ENCODE assay signal across 8 mouse cellular contexts in genomic region chr7:73539116-73539682, GRCm38 (mm10). TPM values are rescaled to one million over a fixed set of nuclear protein-coding genes. Genes with fewer than 3 reads are reported as not detected.
DNase-seq lines count a peak whose midpoint lies in the region; ATAC-seq and TF ChIP-seq lines count a peak whose summit lies in the region.

No protein-coding gene starts in this region.

- no peak for TF ChIP-seq CTCF in heart, postnatal 0 days (IDR thresholded peaks at IDR 0.05; ENCODE audit: low read depth)

- H3K27me3 ChIP-seq in heart, embryonic 13.5 days (replicated peaks), result no peaks in the 10 kb centered on the region
- no peaks in the 10 kb centered on the region for H3K27me3 ChIP-seq in heart, postnatal 0 days (ENCODE audit: control insufficient read depth, insufficient read depth, low read length)
- no peaks in the 10 kb centered on the region for H3K27me3 ChIP-seq in midbrain, embryonic 11.5 days (ENCODE audit: control insufficient read depth, insufficient read depth, low read length)

- peaks cover 26% of the 10 kb centered on the region for H3K36me3 ChIP-seq in heart, embryonic 13.5 days
- H3K36me3 ChIP-seq in heart, postnatal 0 days (replicated peaks; ENCODE audit: control insufficient read depth, insufficient read depth, low read length), result peaks cover 8% of the 10 kb centered on the region
- no peaks in the 10 kb centered on the region for H3K36me3 ChIP-seq in midbrain, embryonic 11.5 days (ENCODE audit: control insufficient read depth, insufficient read depth, low read length)

- no peak for ATAC-seq in heart, embryonic 13.5 days (ENCODE audit: extremely low read depth, insufficient number of reproducible peaks, low FRiP score, low TSS enrichment)
- ATAC-seq in heart, postnatal 0 days (ENCODE audit: insufficient read depth, low read depth), result no peak
- no peak for ATAC-seq in midbrain, embryonic 11.5 days (ENCODE audit: low FRiP score)
- no peak for ATAC-seq in activated CD4-positive, CD25-positive, alpha-beta regulatory T cell, adult 4 months

- H3K27ac ChIP-seq in heart, embryonic 13.5 days (replicated peaks), result peak overlapping the region; percentile 77
- H3K27ac ChIP-seq in heart, postnatal 0 days (ENCODE audit: low read depth), result peak overlapping the region; percentile 99
- no peak overlapping the region for H3K27ac ChIP-seq in midbrain, embryonic 11.5 days (ENCODE audit: low read depth, low read length)

- WGBS in heart, embryonic 13.5 days, result 19% methylated on average over 2 of the region's 2 CpGs
- 12% methylated on average over 2 of the region's 2 CpGs for whole genome bisulfite sequencing in heart, postnatal 0 days
- WGBS in midbrain, embryonic 11.5 days, result 33% methylated on average over 2 of the region's 2 CpGs

- H3K4me1 ChIP-seq in heart, embryonic 13.5 days, result peaks cover 32% of the 10 kb centered on the region
- H3K4me1 ChIP-seq in heart, postnatal 0 days (ENCODE audit: control insufficient read depth, insufficient read depth), result peaks cover 24% of the 10 kb centered on the region
- H3K4me1 ChIP-seq in midbrain, embryonic 11.5 days (ENCODE audit: control insufficient read depth, insufficient read depth, low read length), result peaks cover 6% of the 10 kb centered on the region; the same call in 1 of the 2 replicates

- peak overlapping the region; percentile 86 for H3K4me2 ChIP-seq in heart, embryonic 13.5 days
- peak overlapping the region; percentile 87 for H3K4me2 ChIP-seq in heart, postnatal 0 days (ENCODE audit: low read depth, low read length)
- H3K4me2 ChIP-seq in midbrain, embryonic 11.5 days, result peak overlapping the region; percentile 71

- H3K9ac ChIP-seq in heart, embryonic 13.5 days, result peak overlapping the region; percentile 90
- H3K9ac ChIP-seq in heart, postnatal 0 days (replicated peaks; ENCODE audit: low read depth, low read length), result peak overlapping the region; percentile 78
- peak overlapping the region; percentile 43; the same call in 1 of the 2 replicates for H3K9ac ChIP-seq in midbrain, embryonic 11.5 days (ENCODE audit: low read length)

- TF ChIP-seq EP300 in heart, postnatal 0 days (IDR thresholded peaks at IDR 0.05; ENCODE audit: low read depth), result no peak

- peak overlapping the region; percentile 54 for H3K4me3 ChIP-seq in heart, embryonic 13.5 days
- H3K4me3 ChIP-seq in heart, postnatal 0 days (ENCODE audit: low read depth, low read length), result peak overlapping the region; percentile 50
- peak overlapping the region; percentile 12; the same call in 1 of the 2 replicates for H3K4me3 ChIP-seq in midbrain, embryonic 11.5 days (ENCODE audit: low read depth, low read length)

- DNase-seq in heart, adult 9 months (ENCODE audit: low spot score in 2 of 2), result no peak
- DNase-seq in ES-CJ7 (ENCODE audit: low read depth, low spot score), result peak; percentile 58
- DNase-seq in heart, postnatal 0 days (ENCODE audit: low spot score), result no peak
- DNase-seq in midbrain, embryonic 11.5 days (ENCODE audit: low spot score, missing footprints), result peak; percentile 95
- DNase-seq in ovary, postnatal 14 days (ENCODE audit: low spot score), result no peak
- DNase-seq in testis, postnatal 14 days (ENCODE audit: low spot score), result no peak

- no peaks in the 10 kb centered on the region for H3K9me3 ChIP-seq in heart, embryonic 13.5 days
- no peaks in the 10 kb centered on the region for H3K9me3 ChIP-seq in heart, postnatal 0 days (replicated peaks; ENCODE audit: control insufficient read depth, low read length)
- H3K9me3 ChIP-seq in midbrain, embryonic 11.5 days (ENCODE audit: control insufficient read depth, low read length), result no peaks in the 10 kb centered on the region

RNA-seq across cellular contexts. Expression of gene Chd2, which starts 2.4 kb away (rescaled TPM):
- polyA plus RNA-seq in heart, embryonic 13.5 days (2015; fragmentation: Nextera tagmentation; extraction: Ambion mirVana), result 31.3 and 34.1 TPM in 2 replicates
- 43.0 and 65.5 TPM in 2 replicates for total RNA-seq in heart, postnatal 0 days (2014; rRNA removed; ENCODE audit: low replicate concordance)
- polyA plus RNA-seq in heart, postnatal 0 days (2015; fragmentation: Nextera tagmentation; extraction: Ambion mirVana), result 31.1 and 32.2 TPM in 2 replicates
- 41.7 and 42.6 TPM in 2 replicates for polyA plus RNA-seq in midbrain, embryonic 11.5 days (2014; fragmentation: Nextera tagmentation; extraction: Ambion mirVana)
- polyA plus RNA-seq in activated CD4-positive, CD25-positive, alpha-beta regulatory T cell, adult 4 months (2017; shearing (Covaris generic)), result 100 to 1,000 TPM; 136 to 151 TPM

Comparison
In these comparisons a context has a peak if more than half of its experiments do, and no peak if none do; other contexts are left out.
1. DNase-seq: peak in ES-CJ7 (single experiment) and midbrain, embryonic 11.5 days (single experiment); none in heart, adult 9 months (0 of 2), heart, postnatal 0 days (single experiment), ovary, postnatal 14 days (single experiment) and testis, postnatal 14 days (single experiment).
2. Peak in every context shown above with its lines, with median percentiles within 50 percentile points of each other: H3K4me2 ChIP-seq, H3K4me3 ChIP-seq and H3K9ac ChIP-seq.